Mouse (Mus musculus) MEL (cell line): ENCODE measurements around the gene Epha2. TPM values are rescaled to one million over a fixed set of nuclear protein-coding genes. Genes with fewer than 3 reads are reported as not detected.

Experiments
- DNase-seq: peaks from one replicate; pipeline ENCODE4 v3.0.0; 2011; ENCODE audit warnings: low read depth, low spot score
- H3K27ac ChIP-seq: 2 replicates; pipeline ENCODE4 v1.5.1; 2012; ENCODE audit warnings: low read depth, mild to moderate bottlenecking, control low read depth, low read length, moderate library complexity; ENCODE audit not compliant: control insufficient read depth
- H3K27me3 ChIP-seq, 2 experiments: fragments of 150-350 bp in 1 of 2; sonication (generic) in 1 of 2; 2 replicates each; pipeline ENCODE4 v1.6.1; 2012; ENCODE audit warnings: low read length in 2 of 2, mild to moderate bottlenecking in 2 of 2, improper control_type of control experiment in 1 of 2, moderate library complexity in 1 of 2; ENCODE audit not compliant: insufficient read depth in 2 of 2, control insufficient read depth in 1 of 2
- H3K36me3 ChIP-seq, 2 experiments: 2 replicates each; pipeline ENCODE4 v1.6.1; 2012 to 2014; ENCODE audit warnings: low read length in 2 of 2, improper control_type of control experiment in 1 of 2, inconsistent platforms in 1 of 2, mild to moderate bottlenecking in 1 of 2; ENCODE audit not compliant: insufficient read depth in 2 of 2, control insufficient read depth in 1 of 2
- H3K4me1 ChIP-seq, 2 experiments: fragments of 150-350 bp in 1 of 2; sonication (generic) in 1 of 2; 2 replicates each; pipeline ENCODE4 v1.6.1; 2012; ENCODE audit warnings: low read length in 2 of 2, improper control_type of control experiment in 1 of 2, mild to moderate bottlenecking in 1 of 2; ENCODE audit not compliant: insufficient read depth in 2 of 2, control insufficient read depth in 1 of 2
- H3K4me3 ChIP-seq, 2 experiments: fragments of 150-350 bp in 1 of 2; sonication (generic) in 1 of 2; 2 replicates each; pipeline ENCODE4 v1.5.1; 2012; ENCODE audit warnings: low read depth in 2 of 2, low read length in 2 of 2, mild to moderate bottlenecking in 2 of 2, moderate library complexity in 2 of 2, control low read depth in 1 of 2, improper control_type of control experiment in 1 of 2; ENCODE audit not compliant: control insufficient read depth in 1 of 2, insufficient read depth in 1 of 2
- H3K79me2 ChIP-seq: 2 replicates; pipeline ENCODE4 v1.6.1; 2012; ENCODE audit warnings: mild to moderate bottlenecking, low read length, moderate library complexity; ENCODE audit not compliant: control insufficient read depth, poor library complexity, insufficient read depth
- H3K9ac ChIP-seq: 2 replicates; pipeline ENCODE4 v1.6.1; 2012; ENCODE audit warnings: low read depth, mild to moderate bottlenecking, control low read depth, low read length, moderate library complexity; ENCODE audit not compliant: control insufficient read depth, poor library complexity, severe bottlenecking
- H3K9me3 ChIP-seq: fragments of 150-350 bp; sonication (generic); replicated peaks from 2 replicates; pipeline ENCODE4 v1.6.1; 2012; ENCODE audit warnings: mild to moderate bottlenecking, low read length, improper control_type of control experiment, moderate library complexity; ENCODE audit not compliant: insufficient read depth
- BHLHE40 ChIP-seq: IDR thresholded peaks from 2 replicates; pipeline ENCODE4 v1.6.1; 2012; ENCODE audit warnings: low read depth, mild to moderate bottlenecking, inconsistent platforms, low read length, improper control_type of control experiment, borderline replicate concordance
- CHD2 ChIP-seq: IDR thresholded peaks from 2 replicates; pipeline ENCODE4 v1.6.1; 2011; ENCODE audit warnings: low read length, improper control_type of control experiment
- EP300 ChIP-seq, 2 experiments: IDR thresholded peaks; 2 replicates each; pipeline ENCODE4 v1.6.1; 2011; ENCODE audit warnings: improper control_type of control experiment in 2 of 2, low read length in 2 of 2, low read depth in 1 of 2, mild to moderate bottlenecking in 1 of 2
- ETS1 ChIP-seq: IDR thresholded peaks from 2 replicates; pipeline ENCODE4 v1.6.1; 2012; ENCODE audit warnings: low read depth, mild to moderate bottlenecking, inconsistent platforms, low read length, improper control_type of control experiment, moderate library complexity
- GABPA ChIP-seq: IDR thresholded peaks from 2 replicates; pipeline ENCODE4 v1.6.1; 2012; ENCODE audit warnings: low read depth, mild to moderate bottlenecking, inconsistent platforms, low read length, improper control_type of control experiment, moderate library complexity
- HCFC1 ChIP-seq: IDR thresholded peaks from 2 replicates; pipeline ENCODE4 v1.6.1; 2012; ENCODE audit warnings: low read depth, mild to moderate bottlenecking, inconsistent platforms, low read length, improper control_type of control experiment, moderate library complexity
- JUND ChIP-seq: IDR thresholded peaks from 2 replicates; pipeline ENCODE4 v1.6.1; 2011; ENCODE audit warnings: low read depth, mild to moderate bottlenecking, improper control_type of control experiment, low read length
- MAZ ChIP-seq: IDR thresholded peaks from 2 replicates; pipeline ENCODE4 v1.6.1; 2012; ENCODE audit warnings: low read depth, mild to moderate bottlenecking, inconsistent platforms, low read length, improper control_type of control experiment
- MEF2A ChIP-seq: IDR thresholded peaks from 2 replicates; pipeline ENCODE4 v1.6.1; 2014; ENCODE audit warnings: low read depth, mild to moderate bottlenecking, inconsistent platforms, low read length, improper control_type of control experiment; ENCODE audit not compliant: poor library complexity, insufficient replicate concordance, severe bottlenecking; ENCODE audit errors: extremely low read depth
- MXI1 ChIP-seq: IDR thresholded peaks from 2 replicates; pipeline ENCODE4 v1.6.1; 2011; ENCODE audit warnings: mild to moderate bottlenecking, low read depth, low read length, improper control_type of control experiment
- MYB ChIP-seq: IDR thresholded peaks from 2 replicates; pipeline ENCODE4 v1.6.1; 2011; ENCODE audit warnings: mild to moderate bottlenecking, low read depth, low read length, improper control_type of control experiment
- NELFE ChIP-seq: IDR thresholded peaks from 2 replicates; pipeline ENCODE4 v1.6.1; 2011; ENCODE audit warnings: low read depth, low read length, improper control_type of control experiment
- POLR2A ChIP-seq, 2 experiments: IDR thresholded peaks; 2 replicates each; pipeline ENCODE4 v1.6.1; 2011 to 2012; ENCODE audit warnings: low read length in 2 of 2, mild to moderate bottlenecking in 2 of 2, control low read depth in 1 of 2, improper control_type of control experiment in 1 of 2, low read depth in 1 of 2, moderate library complexity in 1 of 2; ENCODE audit not compliant: control insufficient read depth in 1 of 2, insufficient read depth in 1 of 2, poor library complexity in 1 of 2
- POLR2AphosphoS5 ChIP-seq: IDR thresholded peaks from 2 replicates; pipeline ENCODE4 v1.6.1; 2012; ENCODE audit warnings: low read depth, borderline replicate concordance, mild to moderate bottlenecking, inconsistent platforms, low read length, moderate library complexity, mixed read lengths
- SIN3A ChIP-seq: IDR thresholded peaks from 2 replicates; pipeline ENCODE4 v1.6.1; 2012; ENCODE audit warnings: low read length, improper control_type of control experiment, inconsistent platforms
- SMC3 ChIP-seq: IDR thresholded peaks from 2 replicates; pipeline ENCODE4 v1.6.1; 2011; ENCODE audit warnings: low read depth, low read length, improper control_type of control experiment
- TBP ChIP-seq: IDR thresholded peaks from 2 replicates; pipeline ENCODE4 v1.8.0; 2011; ENCODE audit warnings: low read depth, low read length, improper control_type of control experiment
- USF1 ChIP-seq: IDR thresholded peaks from 2 replicates; pipeline ENCODE4 v1.6.1; 2014; ENCODE audit warnings: low read depth, mild to moderate bottlenecking, inconsistent platforms, low read length, improper control_type of control experiment, moderate library complexity
- USF2 ChIP-seq, 2 experiments: IDR thresholded peaks; 2 replicates each; pipeline ENCODE4 v1.6.1; 2011 to 2012; ENCODE audit warnings: improper control_type of control experiment in 2 of 2, low read length in 2 of 2, borderline replicate concordance in 1 of 2, inconsistent platforms in 1 of 2, low read depth in 1 of 2, mild to moderate bottlenecking in 1 of 2; ENCODE audit not compliant: insufficient read depth in 1 of 2
- ZC3H11A ChIP-seq: IDR thresholded peaks from 2 replicates; pipeline ENCODE4 v1.6.1; 2012; ENCODE audit warnings: low read depth, mild to moderate bottlenecking, inconsistent platforms, low read length, improper control_type of control experiment
- ZKSCAN1 ChIP-seq: IDR thresholded peaks from 2 replicates; pipeline ENCODE4 v1.6.1; 2012; ENCODE audit warnings: low read depth, mild to moderate bottlenecking, inconsistent platforms, low read length, improper control_type of control experiment, moderate library complexity
- ZNF384 ChIP-seq: IDR thresholded peaks from 2 replicates; pipeline ENCODE4 v1.6.1; 2012; ENCODE audit warnings: low read depth, mild to moderate bottlenecking, inconsistent platforms, low read length, improper control_type of control experiment
- polyA plus RNA-seq, 2 experiments: library from polyadenylated mRNA; stranded (reverse) in 1 of 2; unstranded in 1 of 2; fragments of >175 nt in 1 of 2; fragments of >200 nt in 1 of 2; gene quantifications; 2 replicates each; pipeline versions ENCODE4 v1.2.1 to v1.2.4; 2012; ENCODE audit warnings: low replicate concordance in 2 of 2, low read depth in 1 of 2; ENCODE audit not compliant: insufficient read length in 2 of 2, insufficient read depth in 1 of 2, missing spikeins in 1 of 2
- total RNA-seq: library from RNA; depleted of rRNA; stranded (reverse); fragments of 300-350 nt; gene quantifications from 2 replicates; pipeline ENCODE4 v1.2.3, GENCODE M21; 2012

Epha2 gene
- total and polyA plus RNA-seq, 3 experiments: 2.3 to 5.9 TPM; not detected in 1

DNA sequence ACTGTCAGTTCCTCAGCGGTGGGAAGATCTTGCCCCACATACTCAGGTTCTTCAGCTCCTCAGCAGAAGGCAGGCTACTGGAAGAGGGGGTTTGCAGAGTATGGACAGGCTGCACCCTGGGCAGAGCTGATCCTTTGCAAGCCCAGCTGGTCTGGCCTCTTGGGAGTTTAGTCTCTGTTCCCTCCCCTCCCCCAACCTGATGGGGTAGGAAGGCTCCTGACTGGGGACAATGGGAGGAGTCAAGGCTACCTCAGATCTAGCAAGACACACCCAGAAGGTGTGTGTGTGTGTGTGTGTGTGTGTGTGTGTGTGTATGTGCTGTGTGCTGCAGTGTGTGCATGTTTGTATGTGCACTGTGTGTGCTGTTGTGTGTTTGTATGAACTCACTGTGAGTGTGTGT is 37.8 kb downstream of the Epha2 start:
- TF ChIP-seq POLR2A (IDR thresholded peaks at IDR 0.05; ENCODE audit: control insufficient read depth in 1 of 2, insufficient read depth in 1 of 2, low read depth in 1 of 2, low read length in 2 of 2, poor library complexity in 1 of 2): no peak
- no peak for TF ChIP-seq TBP
- no peak for TF ChIP-seq MEF2A
- TF ChIP-seq ETS1: no peak
- TF ChIP-seq SMC3: no peak
- no peak for TF ChIP-seq MXI1
- no peak for TF ChIP-seq ZKSCAN1
- TF ChIP-seq USF1: no peak
- no peak for TF ChIP-seq ZNF384
- TF ChIP-seq MAZ: no peak
- TF ChIP-seq BHLHE40: no peak
- TF ChIP-seq USF2 (IDR thresholded peaks at IDR 0.05; ENCODE audit: borderline replicate concordance in 1 of 2, insufficient read depth in 1 of 2, low read depth in 1 of 2, low read length in 2 of 2): no peak
- TF ChIP-seq MYB: no peak
- TF ChIP-seq ZC3H11A: no peak
- TF ChIP-seq JUND: no peak
- no peak for TF ChIP-seq CHD2
- Histone ChIP-seq H3K79me2 (no peaks in the 10 kb centered on the region), H3K27ac (no peak overlapping the region), H3K36me3 (no peaks in the 10 kb centered on the region), H3K4me3 (no peak overlapping the region), H3K4me1 (no peaks in the 10 kb centered on the region), H3K9me3 (no peaks in the 10 kb centered on the region), H3K27me3 (no peaks in the 10 kb centered on the region), H3K9ac (no peak overlapping the region)
- no peak for DNase-seq

DNA sequence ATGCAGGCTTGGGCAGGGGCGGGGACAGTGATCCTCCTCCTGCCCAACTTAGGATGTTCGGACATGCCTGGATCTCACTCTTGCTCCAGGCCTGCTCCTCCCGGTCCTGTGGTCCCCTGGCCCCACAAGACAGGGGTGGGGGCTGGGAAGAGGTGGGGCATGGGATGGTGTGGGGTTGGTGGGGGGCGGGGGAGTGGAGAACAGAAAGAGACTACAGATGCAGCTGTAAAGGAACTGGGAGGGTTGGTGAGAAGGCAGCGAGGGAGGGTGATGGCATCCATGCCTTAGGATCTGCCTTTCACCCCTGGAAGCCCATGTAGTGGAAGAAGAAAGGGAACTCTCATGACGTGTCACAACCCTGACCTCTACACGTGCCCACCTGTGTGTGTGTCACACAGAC is 40.4 kb downstream of the Epha2 start:
- Histone ChIP-seq H3K79me2 (no peaks in the 10 kb centered on the region), H3K36me3 (no peaks in the 10 kb centered on the region), H3K27me3 (no peaks in the 10 kb centered on the region), H3K4me1 (no peaks in the 10 kb centered on the region), H3K4me3 (no peak overlapping the region), H3K9me3 (no peaks in the 10 kb centered on the region), H3K9ac (no peak overlapping the region), H3K27ac (no peak overlapping the region)
- no peak for TF ChIP-seq SMC3
- TF ChIP-seq MXI1: no peak
- TF ChIP-seq JUND: no peak
- TF ChIP-seq USF1: no peak
- TF ChIP-seq GABPA: no peak
- TF ChIP-seq HCFC1: no peak
- no peak for TF ChIP-seq EP300 (IDR thresholded peaks at IDR 0.05; ENCODE audit: low read depth in 1 of 2, low read length in 2 of 2)
- TF ChIP-seq POLR2AphosphoS5: no peak
- no peak for TF ChIP-seq BHLHE40
- no peak for TF ChIP-seq CHD2
- no peak for TF ChIP-seq SIN3A
- no peak for TF ChIP-seq NELFE
- no peak for TF ChIP-seq MEF2A
- no peak for DNase-seq
